Mouse (Mus musculus): ENCODE data around the gene Cyb561d2. TPM values are rescaled to one million over a fixed set of nuclear protein-coding genes. Genes with fewer than 3 reads are reported as not detected.
A peak's percentile ranks its signal among the peaks of the same experiment; 100 is the strongest.

Gene Cyb561d2
- polyA plus RNA-seq, 1 experiment: 18.8 TPM

- no peaks in the 10 kb centered on the region for H3K36me3 ChIP-seq (ENCODE audit: control insufficient read depth, insufficient read depth)
- no peaks in the 10 kb centered on the region for H3K27me3 ChIP-seq (ENCODE audit: control insufficient read depth, insufficient read depth, insufficient read length)
- TF ChIP-seq POLR2A (IDR thresholded peaks at IDR 0.05; ENCODE audit: insufficient read length, low read depth) (peak; percentile 81), SRF (IDR thresholded peaks at IDR 0.05; ENCODE audit: control insufficient read depth, insufficient read length, low read depth) (peak; percentile 25), E2F4 (IDR thresholded peaks at IDR 0.05; ENCODE audit: insufficient read depth) (no peak), MAX (IDR thresholded peaks at IDR 0.05; ENCODE audit: low read depth) (no peak), MYOG (IDR thresholded peaks at IDR 0.05; ENCODE audit: control insufficient read depth in 1 of 3, insufficient read depth in 1 of 3, insufficient read length in 2 of 3, low read depth in 2 of 3) (no peak), CEBPB (IDR thresholded peaks at IDR 0.05; ENCODE audit: insufficient read depth, poor library complexity, severe bottlenecking) (no peak), MYOD1 (IDR thresholded peaks at IDR 0.05; ENCODE audit: control insufficient read depth in 1 of 3, insufficient read length in 2 of 3, low read depth in 2 of 3) (no peak), TCF3 (IDR thresholded peaks at IDR 0.05; ENCODE audit: insufficient read length, low read depth) (no peak), REST (IDR thresholded peaks at IDR 0.05; ENCODE audit: insufficient read depth, insufficient read length) (no peak), USF1 (IDR thresholded peaks at IDR 0.05; ENCODE audit: low read depth) (no peak), POLR2AphosphoS2 (IDR thresholded peaks at IDR 0.05; ENCODE audit: insufficient read length, low read depth) (peak; percentile 92), TCF12 (IDR thresholded peaks at IDR 0.05; ENCODE audit: insufficient read depth, poor library complexity, severe bottlenecking) (no peak)
- peaks cover 5% of the 10 kb centered on the region for H3K79me2 ChIP-seq (ENCODE audit: control insufficient read depth, insufficient read depth)
- peak within 1 kb of the TSS; percentile 31 for H3ac ChIP-seq (ENCODE audit: control insufficient read depth, insufficient read length)
- H3K4me3 ChIP-seq: peak within 1 kb of the TSS; percentile 79
- peak within 1 kb of the TSS; percentile 90 for H3K4me2 ChIP-seq (ENCODE audit: low read depth)
Measured at GRCm38 (mm10) chr9:107580501-107581317, 38.7 kb upstream of the Cyb561d2 start, which contains the start of gene Hyal3. TSS of gene Hyal3 (plus strand) at chr9:107580818.

GRCm38 (mm10) chr9:107579023-107579900, 37.3 kb upstream of the Cyb561d2 start:
- TF ChIP-seq MYOD1 (IDR thresholded peaks at IDR 0.05; ENCODE audit: control insufficient read depth in 1 of 3, insufficient read length in 2 of 3, low read depth in 2 of 3) (no peak), CEBPB (IDR thresholded peaks at IDR 0.05; ENCODE audit: insufficient read depth, poor library complexity, severe bottlenecking) (no peak), SRF (IDR thresholded peaks at IDR 0.05; ENCODE audit: control insufficient read depth, insufficient read length, low read depth) (no peak), TCF12 (IDR thresholded peaks at IDR 0.05; ENCODE audit: insufficient read depth, poor library complexity, severe bottlenecking) (no peak), TCF3 (IDR thresholded peaks at IDR 0.05; ENCODE audit: insufficient read length, low read depth) (no peak), POLR2AphosphoS2 (IDR thresholded peaks at IDR 0.05; ENCODE audit: insufficient read length, low read depth) (no peak), E2F4 (IDR thresholded peaks at IDR 0.05; ENCODE audit: insufficient read depth) (no peak), POLR2A (IDR thresholded peaks at IDR 0.05; ENCODE audit: insufficient read length, low read depth) (no peak), USF1 (IDR thresholded peaks at IDR 0.05; ENCODE audit: low read depth) (no peak), MYOG (IDR thresholded peaks at IDR 0.05; ENCODE audit: control insufficient read depth in 1 of 3, insufficient read depth in 1 of 3, insufficient read length in 2 of 3, low read depth in 2 of 3) (no peak), MAX (IDR thresholded peaks at IDR 0.05; ENCODE audit: low read depth) (no peak), REST (IDR thresholded peaks at IDR 0.05; ENCODE audit: insufficient read depth, insufficient read length) (no peak)
- Histone ChIP-seq H3K4me2 (ENCODE audit: low read depth) (peak overlapping the region; percentile 90), H3K79me2 (ENCODE audit: control insufficient read depth, insufficient read depth) (peaks cover 5% of the 10 kb centered on the region), H3K36me3 (ENCODE audit: control insufficient read depth, insufficient read depth) (no peaks in the 10 kb centered on the region), H3ac (ENCODE audit: control insufficient read depth, insufficient read length) (no peak overlapping the region), H3K4me3 (no peak overlapping the region), H3K27me3 (ENCODE audit: control insufficient read depth, insufficient read depth, insufficient read length) (no peaks in the 10 kb centered on the region)

GRCm38 (mm10) chr9:107578587-107578986, 36.6 kb upstream of the Cyb561d2 start, which contains the start of gene Naa80:
TSS of gene Naa80 (plus strand) at chr9:107578887.
- no peak within 1 kb of the TSS for H3K4me3 ChIP-seq
- no peaks in the 10 kb centered on the region for H3K36me3 ChIP-seq (ENCODE audit: control insufficient read depth, insufficient read depth)
- peaks cover 5% of the 10 kb centered on the region for H3K79me2 ChIP-seq (ENCODE audit: control insufficient read depth, insufficient read depth)
- H3K4me2 ChIP-seq (ENCODE audit: low read depth): peak within 1 kb of the TSS; percentile 90
- no peak within 1 kb of the TSS for H3ac ChIP-seq (ENCODE audit: control insufficient read depth, insufficient read length)
- H3K27me3 ChIP-seq (ENCODE audit: control insufficient read depth, insufficient read depth, insufficient read length): no peaks in the 10 kb centered on the region
- TF ChIP-seq POLR2A (IDR thresholded peaks at IDR 0.05; ENCODE audit: insufficient read length, low read depth) (no peak), MAX (IDR thresholded peaks at IDR 0.05; ENCODE audit: low read depth) (no peak), MYOG (IDR thresholded peaks at IDR 0.05; ENCODE audit: control insufficient read depth in 1 of 3, insufficient read depth in 1 of 3, insufficient read length in 2 of 3, low read depth in 2 of 3) (no peak), POLR2AphosphoS2 (IDR thresholded peaks at IDR 0.05; ENCODE audit: insufficient read length, low read depth) (no peak), SRF (IDR thresholded peaks at IDR 0.05; ENCODE audit: control insufficient read depth, insufficient read length, low read depth) (no peak), REST (IDR thresholded peaks at IDR 0.05; ENCODE audit: insufficient read depth, insufficient read length) (no peak), E2F4 (IDR thresholded peaks at IDR 0.05; ENCODE audit: insufficient read depth) (no peak), CEBPB (IDR thresholded peaks at IDR 0.05; ENCODE audit: insufficient read depth, poor library complexity, severe bottlenecking) (no peak), MYOD1 (IDR thresholded peaks at IDR 0.05; ENCODE audit: control insufficient read depth in 1 of 3, insufficient read length in 2 of 3, low read depth in 2 of 3) (no peak), TCF3 (IDR thresholded peaks at IDR 0.05; ENCODE audit: insufficient read length, low read depth) (no peak), USF1 (IDR thresholded peaks at IDR 0.05; ENCODE audit: low read depth) (no peak), TCF12 (IDR thresholded peaks at IDR 0.05; ENCODE audit: insufficient read depth, poor library complexity, severe bottlenecking) (no peak)

- Histone ChIP-seq H3K4me3 (no peak overlapping the region), H3K79me2 (ENCODE audit: control insufficient read depth, insufficient read depth) (peaks cover 5% of the 10 kb centered on the region), H3K27me3 (ENCODE audit: control insufficient read depth, insufficient read depth, insufficient read length) (no peaks in the 10 kb centered on the region), H3ac (ENCODE audit: control insufficient read depth, insufficient read length) (no peak overlapping the region), H3K4me2 (ENCODE audit: low read depth) (peak overlapping the region; percentile 87), H3K36me3 (ENCODE audit: control insufficient read depth, insufficient read depth) (no peaks in the 10 kb centered on the region)
- TF ChIP-seq SRF (IDR thresholded peaks at IDR 0.05; ENCODE audit: control insufficient read depth, insufficient read length, low read depth): no peak
- TF ChIP-seq E2F4 (IDR thresholded peaks at IDR 0.05; ENCODE audit: insufficient read depth): no peak
- TF ChIP-seq MYOG (IDR thresholded peaks at IDR 0.05; ENCODE audit: control insufficient read depth in 1 of 3, insufficient read depth in 1 of 3, insufficient read length in 2 of 3, low read depth in 2 of 3): no peak
- no peak for TF ChIP-seq MYOD1 (IDR thresholded peaks at IDR 0.05; ENCODE audit: control insufficient read depth in 1 of 3, insufficient read length in 2 of 3, low read depth in 2 of 3)
- TF ChIP-seq POLR2A (IDR thresholded peaks at IDR 0.05; ENCODE audit: insufficient read length, low read depth): no peak
- no peak for TF ChIP-seq MAX (IDR thresholded peaks at IDR 0.05; ENCODE audit: low read depth)
- no peak for TF ChIP-seq CEBPB (IDR thresholded peaks at IDR 0.05; ENCODE audit: insufficient read depth, poor library complexity, severe bottlenecking)
- TF ChIP-seq TCF12 (IDR thresholded peaks at IDR 0.05; ENCODE audit: insufficient read depth, poor library complexity, severe bottlenecking): no peak
Measured at GRCm38 (mm10) chr9:107577871-107578270, 35.9 kb upstream of the Cyb561d2 start.
